Mouse (Mus musculus): ENCODE data around the gene Fzd1. TPM values are rescaled to one million over a fixed set of nuclear protein-coding genes. Genes with fewer than 3 reads are reported as not detected.
A peak's percentile ranks its signal among the peaks of the same experiment; 100 is the strongest.

Gene Fzd1
- 5.9 and 7.1 TPM in 2 replicates for polyA plus RNA-seq (2012; ENCODE audit: insufficient read depth, insufficient read length, missing spikeins)

GRCm38 (mm10) chr5:4757902-4758301 is at the start of gene Fzd1:
Fzd1 (minus strand) TSS chr5:4758035.
- Histone ChIP-seq H3K27ac (replicated peaks; ENCODE audit: low read depth, low read length) (peak within 1 kb of the TSS; percentile 65), H3K4me1 (ENCODE audit: control insufficient read depth, insufficient read depth, insufficient read length, low read length) (peaks cover 14% of the 10 kb centered on the region), H3K4me3 (ENCODE audit: insufficient read depth, low read depth, low read length) (peak within 1 kb of the TSS; percentile 84)

- no peaks in the 10 kb centered on the region for H3K4me1 ChIP-seq (ENCODE audit: control insufficient read depth, insufficient read depth, insufficient read length, low read length)
- H3K27ac ChIP-seq (replicated peaks; ENCODE audit: low read depth, low read length) = no peak overlapping the region
- no peak overlapping the region for H3K4me3 ChIP-seq (ENCODE audit: insufficient read depth, low read depth, low read length)
Observed at GRCm38 (mm10) chr5:4805228-4805627, 47.4 kb upstream of the Fzd1 start.

GRCm38 (mm10) chr5:4803708-4804107 is 45.9 kb upstream of the Fzd1 start:
- H3K4me1 ChIP-seq (ENCODE audit: control insufficient read depth, insufficient read depth, insufficient read length, low read length) = no peaks in the 10 kb centered on the region
- no peak overlapping the region for H3K27ac ChIP-seq (replicated peaks; ENCODE audit: low read depth, low read length)
- no peak overlapping the region for H3K4me3 ChIP-seq (ENCODE audit: insufficient read depth, low read depth, low read length)

GRCm38 (mm10) chr5:4801971-4802370 is 44.1 kb upstream of the Fzd1 start:
- Histone ChIP-seq H3K4me3 (ENCODE audit: insufficient read depth, low read depth, low read length) (no peak overlapping the region), H3K4me1 (ENCODE audit: control insufficient read depth, insufficient read depth, insufficient read length, low read length) (no peaks in the 10 kb centered on the region), H3K27ac (replicated peaks; ENCODE audit: low read depth, low read length) (no peak overlapping the region)

GRCm38 (mm10) chr5:4801096-4801850 is 43.4 kb upstream of the Fzd1 start:
- Histone ChIP-seq H3K4me1 (ENCODE audit: control insufficient read depth, insufficient read depth, insufficient read length, low read length) (no peaks in the 10 kb centered on the region), H3K27ac (replicated peaks; ENCODE audit: low read depth, low read length) (no peak overlapping the region), H3K4me3 (ENCODE audit: insufficient read depth, low read depth, low read length) (no peak overlapping the region)

GRCm38 (mm10) chr5:4791219-4791618 is 33.4 kb upstream of the Fzd1 start:
- H3K4me1 ChIP-seq (ENCODE audit: control insufficient read depth, insufficient read depth, insufficient read length, low read length) = no peaks in the 10 kb centered on the region
- no peak overlapping the region for H3K27ac ChIP-seq (replicated peaks; ENCODE audit: low read depth, low read length)
- no peak overlapping the region for H3K4me3 ChIP-seq (ENCODE audit: insufficient read depth, low read depth, low read length)

GRCm38 (mm10) chr5:4790265-4790664 is 32.4 kb upstream of the Fzd1 start:
- no peaks in the 10 kb centered on the region for H3K4me1 ChIP-seq (ENCODE audit: control insufficient read depth, insufficient read depth, insufficient read length, low read length)
- no peak overlapping the region for H3K4me3 ChIP-seq (ENCODE audit: insufficient read depth, low read depth, low read length)
- no peak overlapping the region for H3K27ac ChIP-seq (replicated peaks; ENCODE audit: low read depth, low read length)

GRCm38 (mm10) chr5:4788484-4788883 is 30.6 kb upstream of the Fzd1 start:
- no peaks in the 10 kb centered on the region for H3K4me1 ChIP-seq (ENCODE audit: control insufficient read depth, insufficient read depth, insufficient read length, low read length)
- H3K4me3 ChIP-seq (ENCODE audit: insufficient read depth, low read depth, low read length) = no peak overlapping the region
- H3K27ac ChIP-seq (replicated peaks; ENCODE audit: low read depth, low read length) = no peak overlapping the region

GRCm38 (mm10) chr5:4786816-4787215 is 29.0 kb upstream of the Fzd1 start:
- Histone ChIP-seq H3K4me1 (ENCODE audit: control insufficient read depth, insufficient read depth, insufficient read length, low read length) (no peaks in the 10 kb centered on the region), H3K4me3 (ENCODE audit: insufficient read depth, low read depth, low read length) (no peak overlapping the region), H3K27ac (replicated peaks; ENCODE audit: low read depth, low read length) (no peak overlapping the region)

GRCm38 (mm10) chr5:4778274-4778673 is 20.4 kb upstream of the Fzd1 start:
- H3K27ac ChIP-seq (replicated peaks; ENCODE audit: low read depth, low read length) = no peak overlapping the region
- H3K4me3 ChIP-seq (ENCODE audit: insufficient read depth, low read depth, low read length) = no peak overlapping the region
- no peaks in the 10 kb centered on the region for H3K4me1 ChIP-seq (ENCODE audit: control insufficient read depth, insufficient read depth, insufficient read length, low read length)

GRCm38 (mm10) chr5:4776495-4776894 is 18.7 kb upstream of the Fzd1 start:
- Histone ChIP-seq H3K27ac (replicated peaks; ENCODE audit: low read depth, low read length) (no peak overlapping the region), H3K4me3 (ENCODE audit: insufficient read depth, low read depth, low read length) (no peak overlapping the region), H3K4me1 (ENCODE audit: control insufficient read depth, insufficient read depth, insufficient read length, low read length) (no peaks in the 10 kb centered on the region)

GRCm38 (mm10) chr5:4773090-4773772 is 15.4 kb upstream of the Fzd1 start:
- H3K4me3 ChIP-seq (ENCODE audit: insufficient read depth, low read depth, low read length) = no peak overlapping the region
- H3K4me1 ChIP-seq (ENCODE audit: control insufficient read depth, insufficient read depth, insufficient read length, low read length) = no peaks in the 10 kb centered on the region
- no peak overlapping the region for H3K27ac ChIP-seq (replicated peaks; ENCODE audit: low read depth, low read length)

- Histone ChIP-seq H3K4me3 (ENCODE audit: insufficient read depth, low read depth, low read length) (no peak overlapping the region), H3K4me1 (ENCODE audit: control insufficient read depth, insufficient read depth, insufficient read length, low read length) (no peaks in the 10 kb centered on the region), H3K27ac (replicated peaks; ENCODE audit: low read depth, low read length) (no peak overlapping the region)
Observed at GRCm38 (mm10) chr5:4770609-4771008, 12.8 kb upstream of the Fzd1 start.

GRCm38 (mm10) chr5:4767896-4768295 is 10.1 kb upstream of the Fzd1 start:
- Histone ChIP-seq H3K4me3 (ENCODE audit: insufficient read depth, low read depth, low read length) (no peak overlapping the region), H3K27ac (replicated peaks; ENCODE audit: low read depth, low read length) (no peak overlapping the region), H3K4me1 (ENCODE audit: control insufficient read depth, insufficient read depth, insufficient read length, low read length) (no peaks in the 10 kb centered on the region)

- no peak overlapping the region for H3K4me3 ChIP-seq (ENCODE audit: insufficient read depth, low read depth, low read length)
- no peak overlapping the region for H3K27ac ChIP-seq (replicated peaks; ENCODE audit: low read depth, low read length)
- no peaks in the 10 kb centered on the region for H3K4me1 ChIP-seq (ENCODE audit: control insufficient read depth, insufficient read depth, insufficient read length, low read length)
Observed at GRCm38 (mm10) chr5:4766719-4767118, 8.9 kb upstream of the Fzd1 start.

- Histone ChIP-seq H3K27ac (replicated peaks; ENCODE audit: low read depth, low read length) (no peak overlapping the region), H3K4me1 (ENCODE audit: control insufficient read depth, insufficient read depth, insufficient read length, low read length) (no peaks in the 10 kb centered on the region), H3K4me3 (ENCODE audit: insufficient read depth, low read depth, low read length) (no peak overlapping the region)
Observed at GRCm38 (mm10) chr5:4761891-4762290, 4.1 kb upstream of the Fzd1 start.
